Comparison of ENCODE assay signal across 30 mouse cellular contexts in the genomic region with DNA sequence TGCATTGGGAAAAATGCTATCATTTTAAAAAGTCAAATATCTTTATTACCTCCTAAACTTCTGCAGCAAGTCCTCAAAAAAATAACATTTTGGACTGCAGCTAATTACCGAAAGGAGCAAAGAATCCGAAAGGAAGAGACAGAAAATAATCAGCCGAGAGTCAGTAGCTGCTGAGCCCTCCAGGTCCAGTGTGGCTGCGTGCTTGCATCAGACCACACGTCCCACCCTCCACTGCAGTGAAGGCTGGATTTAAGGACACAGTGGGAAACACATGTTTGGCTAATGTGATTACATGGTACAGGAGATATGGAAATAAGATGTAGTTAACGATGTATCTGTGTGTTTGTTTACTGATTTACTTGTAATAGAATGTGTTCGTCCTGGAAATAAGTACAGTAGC.
"Had no signal": no experiment of that assay in that cellular context is flagged by ENCODE, and none has a peak within 500 bp of the region (broad histone marks: within the 10 kb centered on the region; RNA-seq: fewer than 3 reads in every experiment).

No protein-coding gene starts in this region.

- DNase-seq: left cerebral cortex, postnatal 4 days; liver; liver, embryonic 13.5 days; liver, postnatal 0 days; lung, adult 18-20 months; lung, adult 2 months; lung, embryonic 14.5 days; lung, postnatal 10 days; lung, postnatal 14 days; lung, postnatal 36 days; midbrain, embryonic 14.5 days had no signal

- H3K27ac ChIP-seq: left cerebral cortex, adult 2 months; limb, embryonic 10.5 days; limb, embryonic 12.5 days; limb, embryonic 13.5 days; limb, embryonic 15.5 days; liver, embryonic 12.5 days; liver, embryonic 13.5 days; liver, embryonic 14.5 days; liver, embryonic 15.5 days; lung, embryonic 15.5 days; macrophage; midbrain, embryonic 10.5 days; midbrain, embryonic 12.5 days; midbrain, embryonic 15.5 days; neural tube, embryonic 12.5 days had no signal

- H3K4me1 ChIP-seq: limb, embryonic 10.5 days; limb, embryonic 12.5 days; limb, embryonic 13.5 days; limb, embryonic 15.5 days; lung, embryonic 15.5 days; midbrain, embryonic 10.5 days; midbrain, embryonic 12.5 days; midbrain, embryonic 15.5 days; neural tube, embryonic 12.5 days had no signal

- H3K4me2 ChIP-seq: limb, embryonic 12.5 days; limb, embryonic 13.5 days; limb, embryonic 15.5 days; liver, embryonic 11.5 days; liver, embryonic 12.5 days; liver, embryonic 13.5 days; liver, embryonic 15.5 days; lung, embryonic 14.5 days; lung, embryonic 15.5 days; midbrain, embryonic 12.5 days; midbrain, embryonic 15.5 days; neural tube, embryonic 12.5 days had no signal

- H3K9me3 ChIP-seq: limb, embryonic 10.5 days; limb, embryonic 12.5 days; limb, embryonic 13.5 days; limb, embryonic 15.5 days; liver, embryonic 12.5 days; liver, embryonic 13.5 days; liver, embryonic 15.5 days; lung, embryonic 15.5 days; megakaryocyte, embryonic 14.5 days; midbrain, embryonic 10.5 days; midbrain, embryonic 12.5 days; midbrain, embryonic 15.5 days had no signal

- H3K4me3 ChIP-seq: left cerebral cortex, adult 2 months; limb, embryonic 10.5 days; limb, embryonic 12.5 days; limb, embryonic 13.5 days; limb, embryonic 15.5 days; liver, embryonic 12.5 days; liver, embryonic 13.5 days; liver, embryonic 15.5 days; lung, embryonic 15.5 days; megakaryocyte, embryonic 14.5 days; midbrain, embryonic 10.5 days; midbrain, embryonic 12.5 days; midbrain, embryonic 15.5 days; myocyte; neural tube, embryonic 12.5 days had no signal

- H3K27me3 ChIP-seq: limb, embryonic 12.5 days; limb, embryonic 13.5 days; limb, embryonic 15.5 days; liver, embryonic 12.5 days; liver, embryonic 13.5 days; liver, embryonic 15.5 days; lung, embryonic 15.5 days; megakaryocyte, embryonic 14.5 days; midbrain, embryonic 12.5 days; midbrain, embryonic 15.5 days; neural tube, embryonic 12.5 days had no signal

- H3K9ac ChIP-seq: limb, embryonic 12.5 days; limb, embryonic 13.5 days; limb, embryonic 15.5 days; liver, embryonic 12.5 days; liver, embryonic 13.5 days; liver, embryonic 14.5 days; liver, embryonic 15.5 days; liver, postnatal 0 days; lung, embryonic 14.5 days; lung, embryonic 15.5 days; midbrain, embryonic 12.5 days; midbrain, embryonic 15.5 days; neural tube, embryonic 12.5 days had no signal

- H3K36me3 ChIP-seq: limb, embryonic 10.5 days; limb, embryonic 12.5 days; limb, embryonic 13.5 days; limb, embryonic 15.5 days; liver, embryonic 12.5 days; liver, embryonic 13.5 days; liver, embryonic 15.5 days; lung, embryonic 15.5 days; midbrain, embryonic 10.5 days; midbrain, embryonic 12.5 days; midbrain, embryonic 15.5 days; neural tube, embryonic 12.5 days had no signal

- ATAC-seq: liver, embryonic 12.5 days; liver, postnatal 0 days; lung, postnatal 0 days; midbrain, embryonic 15.5 days; midbrain, embryonic 16.5 days had no signal
